Mouse (Mus musculus): ENCODE results near the gene Znrd1.

GRCm38 (mm10) chr17:36914108-36914507, 44.3 kb downstream of the Znrd1 start:
- TF ChIP-seq GATA1 (IDR thresholded peaks at IDR 0.05; ENCODE audit: low read length) (no peak), TAL1 (IDR thresholded peaks at IDR 0.05; ENCODE audit: low read length) (no peak)
